Mouse (Mus musculus): ENCODE measurements at regions not wholly inside any gene's neighbourhood (a gene's known extent, or its start where the extent isn't known, plus 50 kb on each side); places are given as distances from the start of the nearest gene placed in this dataset.

- DNase-seq, result peak; percentile 47 to 52
Observed at GRCm38 (mm10) chr11:34977861-34978260, 143.2 kb upstream of the Slit3 start.

DNA sequence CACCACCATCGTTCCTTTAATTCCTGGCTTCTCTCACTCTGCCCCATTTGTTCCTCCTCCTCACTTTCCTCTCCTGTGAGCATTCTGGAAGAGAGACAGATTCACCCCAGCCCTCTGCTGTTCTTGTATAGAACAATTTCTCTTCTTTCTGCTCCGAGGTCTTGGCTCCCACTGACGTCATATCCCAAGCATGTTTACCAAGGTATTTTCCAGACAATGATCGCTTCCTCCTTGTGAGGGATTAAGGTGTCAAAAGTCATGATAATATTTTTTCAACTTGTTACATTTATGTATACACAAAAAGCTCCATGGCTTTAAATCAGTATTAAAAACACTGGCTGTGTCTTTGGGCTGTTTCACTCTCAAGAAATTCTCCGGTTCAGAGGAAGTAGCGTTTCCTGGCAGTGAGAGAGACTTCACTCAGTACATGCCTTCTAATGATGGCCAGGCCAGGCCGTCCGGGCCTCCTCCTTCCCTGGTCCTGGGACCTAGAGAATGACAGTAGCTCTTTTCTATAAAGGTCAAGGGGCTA, 142.4 kb upstream of the Spdl1 start:
- no peak for DNase-seq

GRCm38 (mm10) chr11:34973467-34973921, 140.1 kb upstream of the Spdl1 start:
- peak; percentile 27 to 34 for DNase-seq

DNA sequence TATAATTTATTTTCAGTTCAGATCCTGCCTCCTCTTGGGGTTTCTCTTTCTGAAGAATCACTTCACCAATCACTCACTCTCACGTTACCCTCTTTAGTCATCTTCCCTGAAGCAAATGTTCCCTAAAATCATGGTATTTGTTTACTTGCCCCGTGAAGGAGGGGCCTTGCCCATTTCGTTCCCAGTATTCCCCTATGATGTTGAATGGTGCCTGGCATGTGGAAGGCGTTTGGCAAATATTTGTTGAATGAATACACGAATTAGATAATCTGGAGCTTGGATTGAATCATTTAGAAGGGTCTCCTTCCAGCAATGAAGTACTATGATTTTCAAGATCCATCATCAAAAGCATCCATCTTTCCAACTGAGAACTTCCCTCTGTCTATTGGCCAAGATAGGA, 139.6 kb upstream of the Spdl1 start:
- DNase-seq, result no peak

- DNase-seq, result no peak
Observed at GRCm38 (mm10) chr11:34959291-34959690, 125.8 kb upstream of the Spdl1 start.

GRCm38 (mm10) chr11:34941486-34942456, 108.3 kb upstream of the Spdl1 start:
- DNase-seq, result no peak

DNA sequence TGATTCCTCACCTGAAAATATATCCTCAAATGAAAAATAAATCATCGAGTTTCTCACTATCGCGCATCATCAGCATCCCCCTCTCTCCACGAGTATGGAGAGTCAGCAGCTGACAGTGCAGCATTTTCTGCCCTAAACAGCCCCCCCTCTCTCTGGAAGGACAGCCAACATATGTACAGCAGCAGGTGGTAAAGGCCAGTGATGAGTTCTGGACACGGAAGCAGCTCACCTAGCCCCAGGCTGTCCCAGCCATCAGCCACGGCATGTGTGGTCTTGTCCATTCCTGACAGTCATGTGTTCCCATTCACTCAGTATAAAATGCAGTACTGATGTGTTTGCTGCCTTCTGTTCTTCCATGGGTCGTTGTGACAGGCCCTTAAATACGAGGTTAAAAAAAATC, 106.7 kb upstream of the Spdl1 start:
- no peak for DNase-seq

GRCm38 (mm10) chr11:34939002-34939401, 105.6 kb upstream of the Spdl1 start:
- DNase-seq, result no peak

- no peak for DNase-seq
Observed at GRCm38 (mm10) chr11:34932191-34932590, 98.8 kb upstream of the Spdl1 start.

- DNase-seq, result no peak
Observed at GRCm38 (mm10) chr11:34917175-34917574, 83.7 kb upstream of the Spdl1 start.

- DNase-seq, result no peak
Observed at GRCm38 (mm10) chr11:34909841-34910240, 76.4 kb upstream of the Spdl1 start.

- no peak for DNase-seq
Observed at GRCm38 (mm10) chr11:34904271-34904670, 70.8 kb upstream of the Spdl1 start.

GRCm38 (mm10) chr11:34899400-34899799, 66.0 kb upstream of the Spdl1 start:
- DNase-seq, result no peak

- DNase-seq, result no peak
Observed at GRCm38 (mm10) chr11:34895624-34896023, 62.2 kb upstream of the Spdl1 start.

- no peak for DNase-seq
Observed at GRCm38 (mm10) chr11:34888374-34889136, 55.1 kb upstream of the Spdl1 start.

DNA sequence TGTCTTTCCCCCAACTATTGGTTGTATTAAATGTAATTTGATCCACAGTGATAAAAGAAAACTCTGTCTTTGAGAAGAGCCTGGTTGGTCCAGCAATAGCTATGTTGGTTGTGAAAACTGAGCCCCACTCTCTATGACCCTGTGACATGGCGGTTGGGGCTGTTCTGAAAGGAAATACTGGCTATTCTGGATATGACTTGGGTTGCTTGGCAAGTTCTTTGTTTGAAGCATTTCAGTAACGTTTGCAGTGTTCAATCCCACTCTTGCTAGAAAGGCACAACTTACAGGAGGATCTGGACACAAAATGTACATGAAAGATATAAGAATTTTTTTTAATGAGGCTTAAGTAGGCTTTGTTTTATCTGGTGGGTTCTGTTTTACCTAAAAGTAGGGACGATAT, 54.1 kb upstream of the Spdl1 start:
- no peak for DNase-seq

Measured in heart, adult 18-20 months (tissue).